Mouse (Mus musculus) spleen, adult 2 months (tissue): ENCODE measurements around the gene Notum. TPM values are rescaled to one million over a fixed set of nuclear protein-coding genes. Genes with fewer than 3 reads are reported as not detected.

Source experiments
- DNase-seq, 2 experiments: peaks; one replicate each; pipeline versions ENCODE4 v3.0.0 to v3.0.0-alpha.2; 2012 to 2021; ENCODE audit warnings: low spot score in 2 of 2, low read depth in 1 of 2
- H3K27ac ChIP-seq: fragments of 200-500 bp; 2 replicates; pipeline ENCODE4 v1.5.1; 2012; ENCODE audit warnings: low read length, inconsistent platforms; ENCODE audit not compliant: insufficient read depth
- H3K27me3 ChIP-seq: fragments of 200-500 bp; 2 replicates; pipeline ENCODE4 v1.6.1; 2012; ENCODE audit warnings: mild to moderate bottlenecking, moderate library complexity, low read length, inconsistent platforms; ENCODE audit not compliant: control insufficient read depth, insufficient read depth
- H3K36me3 ChIP-seq: fragments of 200-500 bp; 2 replicates; pipeline ENCODE4 v1.6.1; 2012; ENCODE audit warnings: mild to moderate bottlenecking, low read length, inconsistent platforms; ENCODE audit not compliant: control insufficient read depth, insufficient read depth
- H3K4me1 ChIP-seq: fragments of 200-500 bp; 2 replicates; pipeline ENCODE4 v1.6.1; 2011; ENCODE audit warnings: inconsistent platforms; ENCODE audit not compliant: control insufficient read depth, insufficient read depth, insufficient read length
- H3K4me3 ChIP-seq: fragments of 200-500 bp; 2 replicates; pipeline ENCODE4 v1.5.1; 2011; ENCODE audit warnings: mild to moderate bottlenecking, inconsistent platforms; ENCODE audit not compliant: insufficient read depth, insufficient read length; ENCODE audit errors: extremely low read depth
- CTCF ChIP-seq: fragments of 200-500 bp; IDR thresholded peaks from 2 replicates; pipeline ENCODE4 v1.5.1; 2011; ENCODE audit warnings: mild to moderate bottlenecking, inconsistent platforms; ENCODE audit not compliant: insufficient read depth, insufficient read length, insufficient replicate concordance; ENCODE audit errors: extremely low read depth
- POLR2A ChIP-seq: fragments of 200-500 bp; IDR thresholded peaks from 2 replicates; pipeline ENCODE4 v1.6.1; 2011; ENCODE audit warnings: low read depth, low read length, inconsistent platforms
- WGBS: fragments of 180-500 bp; shearing (Covaris S2); methylation state at CpG from one replicate; pipeline ENCODE4 v1.1.7; 2018; 5-methylcytosine and 5-hydroxymethylcytosine counted together
- polyA plus RNA-seq: library from polyadenylated mRNA; depleted of rRNA; stranded (reverse); fragments of >200 nt; gene quantifications from 2 replicates; pipeline ENCODE4 v1.2.3, GENCODE M21; 2012

Notum gene
- polyA plus RNA-seq, 1 experiment: 0.08 TPM

GRCm38 (mm10) chr11:120665406-120665805 lies 4.4 kb upstream of the Notum start:
- DNase-seq: no peak
- H3K27me3 ChIP-seq: peaks cover 13% of the 10 kb centered on the region
- no peaks in the 10 kb centered on the region for H3K36me3 ChIP-seq
- WGBS: 86% methylated on average over 3 of the region's 3 CpGs
- no peak for TF ChIP-seq CTCF
- TF ChIP-seq POLR2A: no peak
- no peak overlapping the region for H3K27ac ChIP-seq
- H3K4me3 ChIP-seq: no peak overlapping the region
- peaks cover 7% of the 10 kb centered on the region; the same call in 1 of the 2 replicates for H3K4me1 ChIP-seq

- WGBS: 94% methylated on average over 5 of the region's 5 CpGs
- Histone ChIP-seq H3K27me3 (peaks cover 27% of the 10 kb centered on the region), H3K4me3 (no peak overlapping the region), H3K4me1 (peaks cover 15% of the 10 kb centered on the region; the same call in 1 of the 2 replicates), H3K27ac (no peak overlapping the region), H3K36me3 (no peaks in the 10 kb centered on the region)
- no peak for TF ChIP-seq POLR2A
- TF ChIP-seq CTCF: no peak
- DNase-seq: no peak
These were observed 2.7 kb upstream of the Notum start for GRCm38 (mm10) chr11:120663714-120664113.

GRCm38 (mm10) chr11:120662759-120663158 lies 1.8 kb upstream of the Notum start:
- no peaks in the 10 kb centered on the region for H3K36me3 ChIP-seq
- peaks cover 15% of the 10 kb centered on the region; the same call in 1 of the 2 replicates for H3K4me1 ChIP-seq
- TF ChIP-seq POLR2A (no peak), CTCF (no peak)
- no peak overlapping the region for H3K27ac ChIP-seq
- H3K27me3 ChIP-seq: peaks cover 28% of the 10 kb centered on the region
- WGBS: 77% methylated on average over 6 of the region's 6 CpGs
- no peak for DNase-seq
- no peak overlapping the region for H3K4me3 ChIP-seq

GRCm38 (mm10) chr11:120660301-120661075 lies 487 bp downstream of the Notum start:
- DNase-seq: no peak
- TF ChIP-seq CTCF: no peak
- no peak for TF ChIP-seq POLR2A
- WGBS: 2% methylated on average over 88 of the region's 95 CpGs
- H3K36me3 ChIP-seq: no peaks in the 10 kb centered on the region
- peaks cover 31% of the 10 kb centered on the region for H3K27me3 ChIP-seq
- H3K4me1 ChIP-seq: peaks cover 15% of the 10 kb centered on the region; the same call in 1 of the 2 replicates
- H3K27ac ChIP-seq: no peak overlapping the region
- H3K4me3 ChIP-seq: peak overlapping the region; percentile 31; the same call in 1 of the 2 replicates

- Histone ChIP-seq H3K4me3 (0 out of 2 replicates have a peak overlapping the region, but pooled peaks have one; percentile 21), H3K4me1 (peaks cover 15% of the 10 kb centered on the region; the same call in 1 of the 2 replicates), H3K36me3 (no peaks in the 10 kb centered on the region), H3K27ac (no peak overlapping the region), H3K27me3 (peaks cover 31% of the 10 kb centered on the region)
- 6% methylated on average over 50 of the region's 50 CpGs for WGBS
- no peak for DNase-seq
- TF ChIP-seq POLR2A: no peak
- no peak for TF ChIP-seq CTCF
These were observed 1.3 kb downstream of the Notum start for GRCm38 (mm10) chr11:120659509-120660300.

- 5% methylated on average over 24 of the region's 24 CpGs for WGBS
- TF ChIP-seq CTCF: peak; percentile 79; the same call in 1 of the 2 replicates
- no peak for TF ChIP-seq POLR2A
- H3K27me3 ChIP-seq: peaks cover 31% of the 10 kb centered on the region
These were observed 2.0 kb downstream of the Notum start for GRCm38 (mm10) chr11:120658876-120659410.

More at GRCm38 (mm10) chr11:120658876-120659410, 2.0 kb downstream of the Notum start:
- H3K4me3 ChIP-seq: no peak overlapping the region
- no peaks in the 10 kb centered on the region for H3K36me3 ChIP-seq
- peaks cover 15% of the 10 kb centered on the region; the same call in 1 of the 2 replicates for H3K4me1 ChIP-seq
- no peak overlapping the region for H3K27ac ChIP-seq
- peak; percentile 29 to 77 for DNase-seq
